Comparison of ENCODE assay signal across 8 mouse cellular contexts in genomic region chr13:95326611-95327344, GRCm38 (mm10). TPM values are rescaled to one million over a fixed set of nuclear protein-coding genes. Genes with fewer than 3 reads are reported as not detected.
A peak's percentile ranks its signal among the peaks of the same experiment; 100 is the strongest.
DNase-seq lines count a peak whose midpoint lies in the region; ATAC-seq and TF ChIP-seq lines count a peak whose summit lies in the region.

No protein-coding gene starts in this region.

- H3K27me3 ChIP-seq in cerebellum, adult 2 months (ENCODE audit: control insufficient read depth, insufficient read depth, low read length), result no peaks in the 10 kb centered on the region
- no peaks in the 10 kb centered on the region for H3K27me3 ChIP-seq in limb, embryonic 10.5 days (ENCODE audit: low read depth, poor library complexity, severe bottlenecking)
- no peaks in the 10 kb centered on the region for H3K27me3 ChIP-seq in neural tube, embryonic 15.5 days (replicated peaks)

- TF ChIP-seq CTCF in cerebellum, adult 2 months (IDR thresholded peaks at IDR 0.05; ENCODE audit: borderline replicate concordance, insufficient read depth, low read depth, low read length), result no peak

- ATAC-seq in cerebellum, adult (ENCODE audit: insufficient number of reproducible peaks, low FRiP score, low TSS enrichment), result no peak
- no peak for ATAC-seq in neural tube, embryonic 15.5 days (ENCODE audit: low FRiP score)

- WGBS in cerebellum, adult 2 months, result 16% methylated on average over 21 of the region's 21 CpGs
- WGBS in limb, embryonic 10.5 days, result 4% methylated on average over 21 of the region's 21 CpGs
- 4% methylated on average over 21 of the region's 21 CpGs for WGBS in neural tube, embryonic 15.5 days

- H3K9me3 ChIP-seq in limb, embryonic 10.5 days (replicated peaks), result no peaks in the 10 kb centered on the region
- H3K9me3 ChIP-seq in neural tube, embryonic 15.5 days (replicated peaks), result no peaks in the 10 kb centered on the region

- H3K36me3 ChIP-seq in limb, embryonic 10.5 days, result peaks cover 18% of the 10 kb centered on the region
- H3K36me3 ChIP-seq in neural tube, embryonic 15.5 days, result no peaks in the 10 kb centered on the region

- peak overlapping the region; percentile 85 for H3K9ac ChIP-seq in neural tube, embryonic 15.5 days (replicated peaks)

- no peak for DNase-seq in cerebellum, adult 2 months
- peak; percentile 14 to 25 for DNase-seq in urinary bladder, postnatal 36 days (ENCODE audit: low spot score in 2 of 2)
- no peak for DNase-seq in urinary bladder, postnatal 4 days (ENCODE audit: low spot score in 2 of 2)
- peak; percentile 71 for DNase-seq in limb, embryonic 10.5 days (ENCODE audit: low spot score)
- DNase-seq in thymus, postnatal 10 days (ENCODE audit: low spot score in 2 of 2), result no peak
- DNase-seq in left cerebral cortex, adult 18-20 months (ENCODE audit: low spot score in 2 of 2), result no peak

- peak overlapping the region; percentile 49 for H3K4me3 ChIP-seq in cerebellum, adult 2 months (replicated peaks; ENCODE audit: insufficient read depth, low read depth, low read length)
- peak overlapping the region; percentile 75 for H3K4me3 ChIP-seq in limb, embryonic 10.5 days
- H3K4me3 ChIP-seq in neural tube, embryonic 15.5 days (replicated peaks), result peak overlapping the region; percentile 68

- H3K27ac ChIP-seq in cerebellum, adult 2 months (ENCODE audit: insufficient read depth, low read length), result no peak overlapping the region
- H3K27ac ChIP-seq in limb, embryonic 10.5 days, result peak overlapping the region; percentile 100
- H3K27ac ChIP-seq in neural tube, embryonic 15.5 days (replicated peaks), result peak overlapping the region; percentile 95

- peaks cover 6% of the 10 kb centered on the region for H3K4me1 ChIP-seq in cerebellum, adult 2 months (ENCODE audit: control insufficient read depth, insufficient read depth, low read length)
- peaks cover 27% of the 10 kb centered on the region for H3K4me1 ChIP-seq in limb, embryonic 10.5 days
- peaks cover 41% of the 10 kb centered on the region for H3K4me1 ChIP-seq in neural tube, embryonic 15.5 days

- peak overlapping the region; percentile 83 for H3K4me2 ChIP-seq in neural tube, embryonic 15.5 days

- TF ChIP-seq POLR2A in cerebellum, adult 2 months (IDR thresholded peaks at IDR 0.05; ENCODE audit: borderline replicate concordance, insufficient read depth, low read length), result no peak

RNA-seq across cellular contexts. Expression of gene Zbed3, which starts 3.4 kb away (rescaled TPM):
- 15.6 and 17.4 TPM in 2 replicates for polyA plus RNA-seq in cerebellum, adult 2 months (2012; rRNA removed)
- polyA plus RNA-seq in limb, embryonic 10.5 days (2016; fragmentation: Nextera tagmentation; extraction: Ambion mirVana), result 81.8 and 98.6 TPM in 2 replicates
- 31.7 and 40.6 TPM in 2 replicates for polyA plus RNA-seq in neural tube, embryonic 15.5 days (2015; fragmentation: Nextera tagmentation; extraction: Ambion mirVana)
- total RNA-seq in left cerebral cortex, adult 18-20 months (2021), result 10 to 100 TPM; 12.7 to 14.5 TPM

RNA-seq across cellular contexts. Expression of gene Aggf1, which starts 48.4 kb away (rescaled TPM):
- 39.9 and 40.5 TPM in 2 replicates for polyA plus RNA-seq in cerebellum, adult 2 months (2012; rRNA removed)
- polyA plus RNA-seq in limb, embryonic 10.5 days (2016; fragmentation: Nextera tagmentation; extraction: Ambion mirVana), result 38.9 and 44.6 TPM in 2 replicates
- 32.4 and 32.5 TPM in 2 replicates for polyA plus RNA-seq in neural tube, embryonic 15.5 days (2015; fragmentation: Nextera tagmentation; extraction: Ambion mirVana)
- 10 to 100 TPM; 51.5 to 56.0 TPM for total RNA-seq in left cerebral cortex, adult 18-20 months (2021)

Comparison
In these comparisons a context has a peak if more than half of its experiments do, and no peak if none do; other contexts are left out.
1. DNase-seq: peak in urinary bladder, postnatal 36 days (2 of 2) and limb, embryonic 10.5 days (single experiment); none in cerebellum, adult 2 months (0 of 2), urinary bladder, postnatal 4 days (0 of 2), thymus, postnatal 10 days (0 of 2) and left cerebral cortex, adult 18-20 months (0 of 2).
2. Peak in every context shown above with its lines, with median percentiles within 50 percentile points of each other: H3K4me3 ChIP-seq.